Mouse (Mus musculus): ENCODE data around the gene Pigf.
"Not testable (repeated sequence)": the region's sequence is repeated elsewhere in the genome, so short reads cannot be mapped to it uniquely, and the experiment has no call there.

Pigf gene

GRCm38 (mm10) chr17:87025269-87025949 is at the start of gene Pigf, which contains the start of gene Cript:
Pigf (minus strand) TSS chr17:87025406.
Cript (plus strand) TSS chr17:87025550.
- DNase-seq (ENCODE audit: low read depth, low spot score), result peak; percentile 99

GRCm38 (mm10) chr17:87073470-87073869 is 48.3 kb upstream of the Pigf start:
- no peak for DNase-seq (ENCODE audit: low read depth, low spot score)

- no peak for DNase-seq (ENCODE audit: low read depth, low spot score)
Measured at GRCm38 (mm10) chr17:87072766-87073440, 47.7 kb upstream of the Pigf start.

- not testable (repeated sequence) for DNase-seq (ENCODE audit: low read depth, low spot score)
Measured at GRCm38 (mm10) chr17:87072183-87072582, 47.0 kb upstream of the Pigf start.

- no peak for DNase-seq (ENCODE audit: low read depth, low spot score)
Measured at GRCm38 (mm10) chr17:87068997-87069396, 43.8 kb upstream of the Pigf start.

GRCm38 (mm10) chr17:87063969-87064368 is 38.8 kb upstream of the Pigf start:
- DNase-seq (ENCODE audit: low read depth, low spot score), result no peak

- peak; percentile 22 for DNase-seq (ENCODE audit: low read depth, low spot score)
Measured at GRCm38 (mm10) chr17:87063461-87063860, 38.3 kb upstream of the Pigf start.

- no peak for DNase-seq (ENCODE audit: low read depth, low spot score)
Measured at GRCm38 (mm10) chr17:87062639-87063038, 37.4 kb upstream of the Pigf start.

GRCm38 (mm10) chr17:87057486-87058266 is 32.5 kb upstream of the Pigf start:
- no peak for DNase-seq (ENCODE audit: low read depth, low spot score)

GRCm38 (mm10) chr17:87056761-87057160 is 31.6 kb upstream of the Pigf start:
- no peak for DNase-seq (ENCODE audit: low read depth, low spot score)

- no peak for DNase-seq (ENCODE audit: low read depth, low spot score)
Measured at GRCm38 (mm10) chr17:87055663-87056062, 30.5 kb upstream of the Pigf start.

GRCm38 (mm10) chr17:87055051-87055459 is 29.8 kb upstream of the Pigf start:
- DNase-seq (ENCODE audit: low read depth, low spot score), result peak; percentile 87

- DNase-seq (ENCODE audit: low read depth, low spot score), result no peak
Measured at GRCm38 (mm10) chr17:87053921-87054320, 28.7 kb upstream of the Pigf start.

GRCm38 (mm10) chr17:87052432-87052831 is 27.2 kb upstream of the Pigf start:
- DNase-seq (ENCODE audit: low read depth, low spot score), result no peak

- DNase-seq (ENCODE audit: low read depth, low spot score), result no peak
Measured at GRCm38 (mm10) chr17:87051652-87052051, 26.4 kb upstream of the Pigf start.

GRCm38 (mm10) chr17:87050469-87051175 is 25.4 kb upstream of the Pigf start:
- DNase-seq (ENCODE audit: low read depth, low spot score), result peak; percentile 60

- no peak for DNase-seq (ENCODE audit: low read depth, low spot score)
Measured at GRCm38 (mm10) chr17:87049696-87050095, 24.5 kb upstream of the Pigf start.

- DNase-seq (ENCODE audit: low read depth, low spot score), result no peak
Measured at GRCm38 (mm10) chr17:87044796-87045195, 19.6 kb upstream of the Pigf start.

GRCm38 (mm10) chr17:87044364-87044763 is 19.2 kb upstream of the Pigf start:
- DNase-seq (ENCODE audit: low read depth, low spot score), result peak; percentile 97

GRCm38 (mm10) chr17:87041739-87042138 is 16.5 kb upstream of the Pigf start:
- DNase-seq (ENCODE audit: low read depth, low spot score), result peak; percentile 85

GRCm38 (mm10) chr17:87038496-87038895 is 13.3 kb upstream of the Pigf start:
- DNase-seq (ENCODE audit: low read depth, low spot score), result peak; percentile 74
